Mouse (Mus musculus): ENCODE measurements around the gene Hnf1b. TPM values are rescaled to one million over a fixed set of nuclear protein-coding genes. Genes with fewer than 3 reads are reported as not detected.
A peak's percentile ranks its signal among the peaks of the same experiment; 100 is the strongest.

Gene Hnf1b
- polyA plus RNA-seq, 1 experiment from 2014 or later, result 0.21 TPM

DNA sequence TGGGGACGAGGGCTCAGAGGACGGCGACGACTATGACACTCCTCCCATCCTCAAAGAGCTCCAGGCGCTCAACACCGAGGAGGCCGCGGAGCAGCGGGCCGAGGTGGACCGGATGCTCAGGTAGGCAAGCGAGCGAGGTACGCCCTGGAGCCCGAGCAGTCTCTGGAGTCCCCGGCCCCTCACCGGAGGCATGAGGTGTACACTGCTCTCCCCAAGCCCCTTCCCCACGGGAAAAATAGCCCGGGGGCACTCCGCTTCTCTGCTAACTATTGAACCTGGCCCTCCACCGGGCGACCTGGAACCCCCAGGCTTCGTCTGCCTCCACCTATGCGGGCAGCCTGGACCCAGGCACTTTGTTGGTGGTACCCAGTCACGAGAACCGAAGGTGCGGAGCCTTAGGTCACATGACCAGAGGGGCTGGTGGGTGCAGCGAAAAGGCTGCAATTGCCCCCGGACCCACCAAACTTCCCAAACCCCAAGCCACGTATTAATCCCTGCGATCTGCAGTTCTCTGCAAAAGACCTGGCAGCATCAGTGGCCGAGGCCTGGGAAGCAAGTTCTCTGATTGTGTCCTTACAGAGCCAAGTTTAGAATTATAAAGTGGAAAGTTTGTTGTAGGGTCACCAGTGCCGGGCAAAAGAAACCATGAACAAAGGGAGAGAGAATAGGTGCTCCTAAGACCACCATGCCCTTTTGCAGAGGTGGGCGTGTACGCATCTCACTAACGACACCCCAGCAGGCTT is 1.6 kb downstream of the Hnf1b start:
- no peak overlapping the region for H3K27ac ChIP-seq
- H3K9me3 ChIP-seq (ENCODE audit: control insufficient read depth, low read length), result no peaks in the 10 kb centered on the region
- no peak overlapping the region for H3K9ac ChIP-seq
- H3K4me2 ChIP-seq (replicated peaks), result no peak overlapping the region
- H3K27me3 ChIP-seq (ENCODE audit: control insufficient read depth, insufficient read depth, low read length), result peaks cover 83% of the 10 kb centered on the region
- H3K4me3 ChIP-seq (replicated peaks; ENCODE audit: low read length), result no peak overlapping the region
- no peak for DNase-seq (ENCODE audit: low spot score)
- no peak for ATAC-seq (ENCODE audit: low FRiP score)
- H3K36me3 ChIP-seq (replicated peaks; ENCODE audit: control insufficient read depth, insufficient read depth), result no peaks in the 10 kb centered on the region
- peaks cover 4% of the 10 kb centered on the region; the same call in 1 of the 2 replicates for H3K4me1 ChIP-seq (replicated peaks; ENCODE audit: control insufficient read depth, insufficient read depth, low read length)
- WGBS, result 1% methylated on average over 36 of the region's 36 CpGs

DNA sequence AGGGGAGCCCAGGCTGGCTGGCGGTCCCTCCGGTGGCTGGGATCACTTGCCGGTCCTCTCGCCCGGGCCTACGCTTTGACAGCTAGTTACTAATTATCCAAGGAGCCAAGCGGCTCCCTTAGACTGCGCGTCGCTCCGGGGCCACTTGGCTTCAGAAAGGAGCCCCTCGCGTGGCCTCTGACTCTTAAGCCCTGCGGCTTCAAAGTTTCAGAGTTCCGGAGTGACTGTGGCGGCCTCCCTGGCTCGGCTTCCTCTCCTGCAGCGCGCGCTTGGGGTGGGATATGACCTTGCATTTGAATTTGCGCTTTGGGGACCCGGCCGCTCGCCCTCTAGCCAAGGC is 2.1 kb downstream of the Hnf1b start:
- H3K36me3 ChIP-seq (replicated peaks; ENCODE audit: control insufficient read depth, insufficient read depth), result no peaks in the 10 kb centered on the region
- no peak for DNase-seq (ENCODE audit: low spot score)
- H3K9me3 ChIP-seq (ENCODE audit: control insufficient read depth, low read length), result no peaks in the 10 kb centered on the region
- no peak overlapping the region for H3K4me2 ChIP-seq (replicated peaks)
- H3K27ac ChIP-seq, result no peak overlapping the region
- no peak overlapping the region for H3K9ac ChIP-seq
- H3K27me3 ChIP-seq (ENCODE audit: control insufficient read depth, insufficient read depth, low read length), result peaks cover 88% of the 10 kb centered on the region
- H3K4me1 ChIP-seq (replicated peaks; ENCODE audit: control insufficient read depth, insufficient read depth, low read length), result peaks cover 4% of the 10 kb centered on the region; the same call in 1 of the 2 replicates
- no peak overlapping the region for H3K4me3 ChIP-seq (replicated peaks; ENCODE audit: low read length)
- ATAC-seq (ENCODE audit: low FRiP score), result no peak
- WGBS, result 1% methylated on average over 24 of the region's 24 CpGs

DNA sequence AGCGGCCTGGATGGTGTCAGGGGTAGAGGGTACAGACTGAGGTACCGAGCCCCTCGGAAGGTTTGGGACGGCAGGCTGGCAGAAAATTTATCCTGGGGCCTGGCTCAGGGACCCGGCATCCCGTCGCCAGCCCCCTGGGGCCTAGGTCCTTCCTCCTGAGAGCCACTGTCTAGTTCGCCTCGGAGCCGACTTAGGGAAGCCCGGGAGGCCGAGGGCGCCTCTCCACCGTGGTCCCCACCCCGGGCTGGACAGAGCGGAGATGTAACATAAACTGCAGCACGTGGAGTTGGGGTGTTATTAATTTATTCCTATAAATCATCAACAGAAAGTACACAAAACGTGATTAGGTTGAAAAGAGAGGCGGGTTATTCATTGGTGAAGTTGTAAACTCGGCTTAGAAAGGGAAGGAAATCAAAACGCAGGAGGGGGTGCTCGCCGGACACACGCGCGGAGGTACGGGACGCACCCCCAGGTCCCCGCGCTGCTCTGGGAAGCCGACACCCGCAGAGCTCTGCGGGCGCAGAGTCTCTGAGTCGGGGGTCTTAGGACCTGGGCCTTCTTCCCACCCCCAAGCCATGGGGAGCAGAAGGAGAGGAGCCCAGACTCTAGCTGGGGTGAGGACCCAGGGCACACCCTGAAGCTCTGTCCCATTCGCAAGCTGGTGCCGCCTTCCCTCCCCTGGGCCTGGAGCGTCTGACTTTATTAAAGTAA is 2.8 kb downstream of the Hnf1b start:
- Histone ChIP-seq H3K4me2 (replicated peaks) (no peak overlapping the region), H3K9me3 (ENCODE audit: control insufficient read depth, low read length) (no peaks in the 10 kb centered on the region), H3K4me1 (replicated peaks; ENCODE audit: control insufficient read depth, insufficient read depth, low read length) (peaks cover 4% of the 10 kb centered on the region; the same call in 1 of the 2 replicates), H3K4me3 (replicated peaks; ENCODE audit: low read length) (no peak overlapping the region), H3K27me3 (ENCODE audit: control insufficient read depth, insufficient read depth, low read length) (peaks cover 93% of the 10 kb centered on the region), H3K27ac (no peak overlapping the region), H3K9ac (no peak overlapping the region), H3K36me3 (replicated peaks; ENCODE audit: control insufficient read depth, insufficient read depth) (no peaks in the 10 kb centered on the region)
- no peak for ATAC-seq (ENCODE audit: low FRiP score)
- under 1% methylated on average over 38 of the region's 38 CpGs for WGBS
- DNase-seq (ENCODE audit: low spot score), result no peak

DNA sequence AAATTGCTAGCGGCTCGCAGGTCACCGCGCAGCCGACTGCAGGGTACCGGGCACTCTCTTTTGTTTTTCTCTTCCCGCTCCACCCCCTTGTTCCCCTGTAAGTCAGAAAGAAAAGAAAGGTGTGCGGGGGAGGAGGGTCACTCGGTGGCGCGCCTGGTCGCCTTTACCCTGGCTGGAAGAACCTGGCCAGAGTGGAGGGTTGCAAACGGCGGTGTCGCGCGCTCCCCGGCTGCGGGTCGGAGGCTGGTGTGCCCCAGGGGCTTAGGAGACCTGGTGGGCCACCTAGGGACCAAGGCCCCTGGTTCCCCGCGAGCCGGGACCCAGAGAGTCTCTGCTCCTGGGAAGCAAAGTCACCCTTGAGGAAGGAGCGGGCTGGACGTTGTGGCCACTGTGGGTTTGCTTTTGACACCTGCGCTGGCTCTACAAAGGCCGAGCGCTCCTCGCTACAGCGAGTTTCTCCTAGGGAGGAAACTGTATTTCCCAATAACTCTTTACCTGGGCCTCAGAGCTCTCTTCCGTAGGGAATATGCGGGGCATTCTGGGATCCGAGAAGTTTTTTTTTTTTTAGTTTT is 3.4 kb downstream of the Hnf1b start:
- Histone ChIP-seq H3K27me3 (ENCODE audit: control insufficient read depth, insufficient read depth, low read length) (peaks cover 93% of the 10 kb centered on the region), H3K36me3 (replicated peaks; ENCODE audit: control insufficient read depth, insufficient read depth) (no peaks in the 10 kb centered on the region), H3K4me2 (replicated peaks) (no peak overlapping the region), H3K9ac (no peak overlapping the region), H3K27ac (no peak overlapping the region), H3K9me3 (ENCODE audit: control insufficient read depth, low read length) (no peaks in the 10 kb centered on the region), H3K4me1 (replicated peaks; ENCODE audit: control insufficient read depth, insufficient read depth, low read length) (peaks cover 4% of the 10 kb centered on the region; the same call in 1 of the 2 replicates), H3K4me3 (replicated peaks; ENCODE audit: low read length) (no peak overlapping the region)
- under 1% methylated on average over 33 of the region's 33 CpGs for WGBS
- no peak for ATAC-seq (ENCODE audit: low FRiP score)
- DNase-seq (ENCODE audit: low spot score), result no peak

DNA sequence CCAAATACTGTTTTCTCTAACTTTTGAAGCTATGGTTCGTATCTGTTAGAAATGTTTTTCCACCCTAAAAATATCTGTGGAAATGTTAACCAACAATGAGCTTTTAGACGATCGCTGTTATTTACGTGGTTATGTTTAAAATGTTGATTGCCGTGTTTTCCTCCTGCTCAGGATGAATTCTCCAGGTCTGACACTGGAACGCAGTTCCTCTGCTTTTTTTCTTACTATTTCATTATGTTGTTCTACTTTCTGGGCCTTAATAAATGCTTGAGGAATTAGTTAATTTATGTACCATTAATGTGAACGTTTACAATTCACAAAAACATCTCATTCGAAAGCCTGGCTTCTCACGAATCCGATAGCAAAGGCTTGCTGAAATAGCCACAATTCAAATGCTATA is 4.2 kb downstream of the Hnf1b start:
- peaks cover 4% of the 10 kb centered on the region; the same call in 1 of the 2 replicates for H3K4me1 ChIP-seq (replicated peaks; ENCODE audit: control insufficient read depth, insufficient read depth, low read length)
- H3K4me3 ChIP-seq (replicated peaks; ENCODE audit: low read length), result no peak overlapping the region
- 7% methylated on average over 10 of the region's 10 CpGs for WGBS
- peak; percentile 51 for DNase-seq (ENCODE audit: low spot score)
- H3K36me3 ChIP-seq (replicated peaks; ENCODE audit: control insufficient read depth, insufficient read depth), result no peaks in the 10 kb centered on the region
- ATAC-seq (ENCODE audit: low FRiP score), result no peak
- no peak overlapping the region for H3K9ac ChIP-seq
- no peak overlapping the region for H3K4me2 ChIP-seq (replicated peaks)
- no peaks in the 10 kb centered on the region for H3K9me3 ChIP-seq (ENCODE audit: control insufficient read depth, low read length)
- no peak overlapping the region for H3K27ac ChIP-seq
- peaks cover 89% of the 10 kb centered on the region for H3K27me3 ChIP-seq (ENCODE audit: control insufficient read depth, insufficient read depth, low read length)

DNA sequence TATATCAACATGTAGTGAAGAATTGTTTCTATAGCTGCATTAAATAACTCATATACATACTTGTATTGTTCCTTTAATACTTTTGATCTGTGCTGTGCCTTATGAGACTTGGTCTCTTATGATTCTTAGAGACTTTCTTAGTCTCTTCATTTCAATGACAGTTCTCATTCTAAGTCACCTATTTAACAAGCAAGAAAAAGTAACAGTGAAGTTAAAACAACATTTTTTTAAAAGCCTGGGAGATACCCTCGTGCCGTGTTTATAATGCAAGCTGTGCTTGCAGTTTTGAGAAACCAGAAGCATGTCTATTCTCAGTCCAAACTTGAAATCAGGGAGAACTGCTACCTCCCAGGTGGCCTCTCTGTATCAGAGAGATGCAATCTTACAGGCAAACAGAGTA is 4.8 kb downstream of the Hnf1b start:
- H3K27me3 ChIP-seq (ENCODE audit: control insufficient read depth, insufficient read depth, low read length), result peaks cover 89% of the 10 kb centered on the region
- 19% methylated on average over 2 of the region's 2 CpGs for WGBS
- no peak overlapping the region for H3K4me2 ChIP-seq (replicated peaks)
- no peak overlapping the region for H3K9ac ChIP-seq
- no peak overlapping the region for H3K4me3 ChIP-seq (replicated peaks; ENCODE audit: low read length)
- ATAC-seq (ENCODE audit: low FRiP score), result no peak
- no peak overlapping the region for H3K27ac ChIP-seq
- DNase-seq (ENCODE audit: low spot score), result no peak
- no peaks in the 10 kb centered on the region for H3K9me3 ChIP-seq (ENCODE audit: control insufficient read depth, low read length)
- H3K4me1 ChIP-seq (replicated peaks; ENCODE audit: control insufficient read depth, insufficient read depth, low read length), result peaks cover 4% of the 10 kb centered on the region; the same call in 1 of the 2 replicates
- no peaks in the 10 kb centered on the region for H3K36me3 ChIP-seq (replicated peaks; ENCODE audit: control insufficient read depth, insufficient read depth)

DNA sequence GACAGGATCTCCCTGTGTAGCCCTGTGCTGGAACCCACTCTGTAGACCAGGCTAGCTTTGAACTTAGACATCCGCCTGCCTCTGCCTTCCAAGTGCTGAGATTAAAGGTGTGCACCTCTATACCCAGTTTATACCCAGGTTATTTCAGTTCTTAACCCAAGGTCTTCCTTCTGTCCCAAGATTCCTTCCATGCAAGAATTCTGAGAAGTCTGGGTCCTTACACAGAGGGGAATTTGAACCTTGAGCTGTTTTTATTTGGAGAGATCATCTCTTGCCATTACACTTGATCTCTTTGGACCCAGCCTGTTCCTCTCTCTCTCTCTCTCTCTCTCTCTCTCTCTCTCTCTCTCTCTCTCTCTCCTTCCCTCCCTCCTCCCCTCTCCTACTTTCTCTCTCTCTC is 7.4 kb downstream of the Hnf1b start:
- 91% methylated on average over 1 of the region's 1 CpGs for WGBS
- no peak overlapping the region for H3K9ac ChIP-seq
- H3K27me3 ChIP-seq (ENCODE audit: control insufficient read depth, insufficient read depth, low read length), result peaks cover 70% of the 10 kb centered on the region
- DNase-seq (ENCODE audit: low spot score) (no peak), ATAC-seq (ENCODE audit: low FRiP score) (no peak)
- no peaks in the 10 kb centered on the region for H3K36me3 ChIP-seq (replicated peaks; ENCODE audit: control insufficient read depth, insufficient read depth)
- H3K4me2 ChIP-seq (replicated peaks), result no peak overlapping the region
- H3K4me3 ChIP-seq (replicated peaks; ENCODE audit: low read length), result no peak overlapping the region
- no peaks in the 10 kb centered on the region for H3K9me3 ChIP-seq (ENCODE audit: control insufficient read depth, low read length)
- H3K4me1 ChIP-seq (replicated peaks; ENCODE audit: control insufficient read depth, insufficient read depth, low read length), result no peaks in the 10 kb centered on the region
- no peak overlapping the region for H3K27ac ChIP-seq

DNA sequence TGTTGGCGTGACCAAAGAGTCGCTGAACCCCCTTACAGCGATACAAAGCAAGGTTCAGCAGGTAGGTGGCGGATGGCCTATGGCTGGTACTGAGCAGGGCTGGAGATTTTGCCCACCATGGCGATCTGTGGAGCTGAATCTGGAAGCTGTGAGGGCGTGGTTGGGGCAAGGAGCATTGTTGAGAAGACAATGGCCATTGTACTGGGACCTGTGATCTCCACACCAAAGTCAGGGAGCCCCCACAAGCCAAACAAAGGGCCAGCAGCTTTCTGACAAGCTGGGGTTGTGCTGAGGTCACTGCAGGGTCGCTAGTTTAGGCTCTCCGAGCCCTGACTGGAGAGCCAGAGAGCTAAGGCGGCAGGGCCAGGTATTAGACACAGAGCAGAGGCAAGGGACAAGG is 15.4 kb downstream of the Hnf1b start:
- H3K4me3 ChIP-seq (replicated peaks; ENCODE audit: low read length), result no peak overlapping the region
- 16% methylated on average over 9 of the region's 9 CpGs for WGBS
- H3K27ac ChIP-seq, result no peak overlapping the region
- no peak overlapping the region for H3K9ac ChIP-seq
- no peaks in the 10 kb centered on the region for H3K4me1 ChIP-seq (replicated peaks; ENCODE audit: control insufficient read depth, insufficient read depth, low read length)
- H3K4me2 ChIP-seq (replicated peaks), result no peak overlapping the region
- ATAC-seq (ENCODE audit: low FRiP score) (no peak), DNase-seq (ENCODE audit: low spot score) (no peak)
- no peaks in the 10 kb centered on the region for H3K36me3 ChIP-seq (replicated peaks; ENCODE audit: control insufficient read depth, insufficient read depth)
- peaks cover 18% of the 10 kb centered on the region for H3K27me3 ChIP-seq (ENCODE audit: control insufficient read depth, insufficient read depth, low read length)
- H3K9me3 ChIP-seq (ENCODE audit: control insufficient read depth, low read length), result no peaks in the 10 kb centered on the region

DNA sequence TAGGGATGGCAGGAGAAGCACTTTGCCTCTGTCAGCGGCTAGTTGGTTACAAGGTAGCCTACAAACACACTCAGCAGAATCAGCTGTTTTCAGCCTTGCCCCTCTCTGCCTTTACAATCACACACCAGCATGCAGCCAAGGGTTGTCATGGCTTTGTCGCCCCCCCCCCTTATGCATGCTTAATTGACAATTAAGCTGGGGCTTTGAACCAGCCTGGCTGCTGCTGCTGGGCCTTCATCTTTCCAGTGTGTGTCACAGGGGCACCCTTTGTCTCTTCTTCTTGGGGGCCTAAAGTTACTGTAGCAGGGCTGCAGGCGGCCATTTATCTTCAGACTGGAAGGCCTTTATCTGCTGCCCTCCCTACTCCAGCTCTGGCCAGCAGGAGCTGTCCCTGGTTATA is 17.7 kb downstream of the Hnf1b start:
- 12% methylated on average over 3 of the region's 3 CpGs for WGBS
- Histone ChIP-seq H3K27ac (no peak overlapping the region), H3K4me3 (replicated peaks; ENCODE audit: low read length) (no peak overlapping the region), H3K4me2 (replicated peaks) (no peak overlapping the region), H3K27me3 (ENCODE audit: control insufficient read depth, insufficient read depth, low read length) (peaks cover 17% of the 10 kb centered on the region), H3K36me3 (replicated peaks; ENCODE audit: control insufficient read depth, insufficient read depth) (no peaks in the 10 kb centered on the region), H3K9ac (no peak overlapping the region), H3K9me3 (ENCODE audit: control insufficient read depth, low read length) (no peaks in the 10 kb centered on the region), H3K4me1 (replicated peaks; ENCODE audit: control insufficient read depth, insufficient read depth, low read length) (no peaks in the 10 kb centered on the region)
- DNase-seq (ENCODE audit: low spot score), result no peak
- no peak for ATAC-seq (ENCODE audit: low FRiP score)
